Mouse (Mus musculus) retina, postnatal 1 day (tissue): Measurements from ENCODE around the gene Etl4.
A peak's percentile ranks its signal among the peaks of the same experiment; 100 is the strongest.

ENCODE experiments used
- DNase-seq: peaks from one replicate; pipeline ENCODE4 v3.0.0-alpha.2; 2012

The Etl4 gene

GRCm38 (mm10) chr2:20777931-20778330 lies 868.4 kb downstream of the Etl4 start:
- peak; percentile 39 for DNase-seq

- peak; percentile 81 for DNase-seq
Measured at GRCm38 (mm10) chr2:20779484-20780381, 870.2 kb downstream of the Etl4 start.

GRCm38 (mm10) chr2:20801236-20801890 lies 891.8 kb downstream of the Etl4 start:
- DNase-seq = no peak

- no peak for DNase-seq
Measured at GRCm38 (mm10) chr2:20811506-20811905, 901.9 kb downstream of the Etl4 start.

GRCm38 (mm10) chr2:20813986-20814385 lies 904.4 kb downstream of the Etl4 start:
- DNase-seq = no peak

GRCm38 (mm10) chr2:20818226-20818625 lies 908.6 kb downstream of the Etl4 start:
- no peak for DNase-seq

GRCm38 (mm10) chr2:20826258-20826657 lies 916.7 kb downstream of the Etl4 start:
- no peak for DNase-seq

- DNase-seq = no peak
Measured at GRCm38 (mm10) chr2:20830882-20831281, 921.3 kb downstream of the Etl4 start.

GRCm38 (mm10) chr2:20831608-20832406 lies 922.2 kb downstream of the Etl4 start:
- DNase-seq = no peak

- DNase-seq = peak; percentile 47
Measured at GRCm38 (mm10) chr2:20849346-20849745, 939.8 kb downstream of the Etl4 start.
